Mouse (Mus musculus) bone marrow, adult 2 months (tissue): ENCODE data around the gene Otud7b.
A peak's percentile ranks its signal among the peaks of the same experiment; 100 is the strongest.

Source experiments
- CTCF ChIP-seq: fragments of 200-500 bp; IDR thresholded peaks from 2 replicates; pipeline ENCODE4 v1.5.1; 2011; ENCODE audit warnings: low read length, control low read depth; ENCODE audit not compliant: control insufficient read depth, insufficient read depth
- POLR2A ChIP-seq: fragments of 200-500 bp; IDR thresholded peaks from 2 replicates; pipeline ENCODE4 v1.6.1; 2011; ENCODE audit warnings: low read depth, mild to moderate bottlenecking, control low read depth, low read length, borderline replicate concordance; ENCODE audit not compliant: control insufficient read depth

- TF ChIP-seq CTCF (peak; percentile 73), POLR2A (no peak)
Measured at GRCm38 (mm10) chr3:96081006-96081405, 23.3 kb upstream of the Otud7b start.
